Mouse (Mus musculus) embryonic facial prominence, embryonic 12.5 days (tissue): ENCODE measurements at regions not wholly inside any gene's neighbourhood (a gene's known extent, or its start where the extent isn't known, plus 50 kb on each side); places are given as distances from the start of the nearest gene placed in this dataset.

Experiments
- ATAC-seq: fragments of 200-750 bp; cut with Nextera tagmentation; 2 replicates; pipeline ENCODE4 v1.8.0; 2017; ENCODE audit not compliant: insufficient number of reproducible peaks, insufficient read depth, low FRiP score, low TSS enrichment
- H3K27ac ChIP-seq: fragments of 300-500 bp; sonication (generic); 2 replicates; pipeline ENCODE4 v1.5.1; 2016; ENCODE audit warnings: mild to moderate bottlenecking
- H3K27me3 ChIP-seq: fragments of 300-500 bp; sonication (generic); 2 replicates; pipeline ENCODE4 v1.6.1; 2016; ENCODE audit warnings: mild to moderate bottlenecking, moderate library complexity
- H3K36me3 ChIP-seq: fragments of 300-500 bp; sonication (generic); 2 replicates; pipeline ENCODE4 v1.6.1; 2016; ENCODE audit warnings: mild to moderate bottlenecking
- H3K4me1 ChIP-seq: fragments of 300-500 bp; sonication (generic); 2 replicates; pipeline ENCODE4 v1.6.1; 2016
- H3K4me2 ChIP-seq: fragments of 300-500 bp; sonication (generic); replicated peaks from 2 replicates; pipeline ENCODE4 v1.6.1; 2016; ENCODE audit warnings: mild to moderate bottlenecking, moderate library complexity
- H3K4me3 ChIP-seq: fragments of 300-500 bp; sonication (generic); 2 replicates; pipeline ENCODE4 v1.5.1; 2016; ENCODE audit warnings: mild to moderate bottlenecking
- H3K9ac ChIP-seq: fragments of 300-500 bp; sonication (generic); 2 replicates; pipeline ENCODE4 v1.6.1; 2016; ENCODE audit warnings: mild to moderate bottlenecking, moderate library complexity
- H3K9me3 ChIP-seq: fragments of 300-500 bp; sonication (generic); 2 replicates; pipeline ENCODE4 v1.6.1; 2016; ENCODE audit warnings: mild to moderate bottlenecking, moderate library complexity
- WGBS: fragments of 180-500 bp; shearing (Covaris S2); methylation state at CpG from one replicate; pipeline ENCODE4 v1.1.7; 2016; 5-methylcytosine and 5-hydroxymethylcytosine counted together

DNA sequence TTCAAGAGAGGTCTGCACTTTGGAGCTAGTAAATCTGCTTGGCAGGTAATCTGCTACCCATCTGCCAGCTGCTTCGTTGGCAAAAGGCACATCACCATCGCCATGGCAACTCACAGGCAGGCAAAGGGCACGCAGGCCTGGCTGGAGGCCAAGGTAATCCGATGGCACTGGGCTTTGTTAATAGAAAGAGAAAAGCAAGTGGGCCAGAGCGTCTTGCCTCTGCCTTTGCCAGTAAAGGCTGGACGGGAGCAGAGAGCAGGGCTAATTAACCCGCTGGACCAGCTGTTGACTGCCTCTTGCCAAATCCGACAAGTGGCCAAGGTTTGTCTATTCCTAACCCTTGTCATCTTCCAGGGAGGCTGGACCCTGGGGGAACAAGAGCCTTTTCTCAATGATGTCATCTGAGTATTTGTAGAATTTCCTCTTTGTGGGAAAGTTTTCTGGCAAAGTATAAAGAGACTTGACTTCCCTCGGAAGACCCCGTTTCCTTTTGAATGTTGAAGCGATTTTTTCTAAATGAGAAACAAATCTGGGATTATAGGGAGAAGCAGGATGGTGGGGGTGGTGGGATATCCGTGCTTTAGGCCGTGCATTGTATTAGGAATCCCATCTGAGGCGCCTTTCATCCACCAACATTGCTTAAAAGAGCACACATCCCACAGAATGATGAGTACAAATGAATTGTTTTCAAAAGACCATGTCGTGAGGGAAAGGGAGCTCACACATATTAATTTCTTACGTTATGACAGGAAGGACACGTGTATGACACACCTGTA is 941.7 kb downstream of the Gsdmc2 start:
- H3K4me3 ChIP-seq: no peak overlapping the region
- H3K4me2 ChIP-seq: no peak overlapping the region
- ATAC-seq: 0 out of 2 replicates have a peak, but pooled peaks have one; percentile 47
- no peak overlapping the region for H3K9ac ChIP-seq
- no peaks in the 10 kb centered on the region for H3K27me3 ChIP-seq
- WGBS: 40% methylated on average over 17 of the region's 17 CpGs
- peaks cover 9% of the 10 kb centered on the region for H3K4me1 ChIP-seq
- H3K9me3 ChIP-seq: no peaks in the 10 kb centered on the region
- H3K27ac ChIP-seq: no peak overlapping the region
- H3K36me3 ChIP-seq: no peaks in the 10 kb centered on the region

DNA sequence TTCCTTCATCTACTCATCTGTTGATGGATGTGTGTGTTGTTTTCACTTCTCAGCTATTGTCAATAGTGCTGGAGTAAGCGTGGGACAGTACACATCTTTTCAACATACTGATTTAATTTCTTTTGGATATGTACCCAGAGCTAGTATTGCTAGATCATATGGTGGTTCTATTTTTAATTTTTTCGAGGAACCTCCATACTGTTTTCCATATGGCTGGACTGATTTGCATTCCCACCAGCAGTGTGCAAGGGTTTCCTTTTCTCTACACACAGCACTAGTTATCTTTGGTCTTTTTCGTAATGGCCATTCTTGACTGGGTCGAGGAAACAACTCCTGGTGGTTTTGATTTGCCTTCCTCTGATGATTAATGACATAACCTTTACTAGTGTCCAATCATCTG is 943.0 kb downstream of the Gsdmc2 start:
- no peaks in the 10 kb centered on the region for H3K9me3 ChIP-seq
- H3K36me3 ChIP-seq: no peaks in the 10 kb centered on the region
- no peak overlapping the region for H3K27ac ChIP-seq
- H3K27me3 ChIP-seq: no peaks in the 10 kb centered on the region
- 70% methylated on average over 4 of the region's 4 CpGs for WGBS
- H3K4me3 ChIP-seq: no peak overlapping the region
- no peak overlapping the region for H3K9ac ChIP-seq
- no peak overlapping the region for H3K4me2 ChIP-seq
- peaks cover 9% of the 10 kb centered on the region for H3K4me1 ChIP-seq
- no peak for ATAC-seq

DNA sequence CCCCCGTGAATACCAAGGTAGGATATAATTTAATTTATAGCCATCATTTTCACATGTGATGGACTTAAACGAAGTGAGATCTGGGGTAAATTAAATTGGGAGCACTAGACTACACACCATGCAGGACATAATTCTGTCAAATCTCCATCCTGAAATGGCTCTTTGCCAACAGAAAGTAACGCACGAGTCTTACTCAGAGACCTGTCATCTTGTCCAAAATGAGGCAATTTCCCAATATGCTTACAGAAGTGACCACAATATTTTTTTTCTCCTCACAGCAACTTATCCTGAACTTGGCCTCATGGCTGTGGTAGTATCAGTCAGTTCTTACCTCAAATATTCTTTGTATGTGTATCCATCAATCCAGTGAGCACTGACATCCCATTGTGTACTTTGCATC is 955.2 kb downstream of the Gsdmc2 start:
- no peaks in the 10 kb centered on the region for H3K27me3 ChIP-seq
- no peak overlapping the region for H3K27ac ChIP-seq
- H3K4me1 ChIP-seq: no peaks in the 10 kb centered on the region
- WGBS: 81% methylated on average over 4 of the region's 4 CpGs
- no peak for ATAC-seq
- H3K4me2 ChIP-seq: no peak overlapping the region
- no peak overlapping the region for H3K4me3 ChIP-seq
- no peaks in the 10 kb centered on the region for H3K9me3 ChIP-seq
- no peak overlapping the region for H3K9ac ChIP-seq
- H3K36me3 ChIP-seq: no peaks in the 10 kb centered on the region

DNA sequence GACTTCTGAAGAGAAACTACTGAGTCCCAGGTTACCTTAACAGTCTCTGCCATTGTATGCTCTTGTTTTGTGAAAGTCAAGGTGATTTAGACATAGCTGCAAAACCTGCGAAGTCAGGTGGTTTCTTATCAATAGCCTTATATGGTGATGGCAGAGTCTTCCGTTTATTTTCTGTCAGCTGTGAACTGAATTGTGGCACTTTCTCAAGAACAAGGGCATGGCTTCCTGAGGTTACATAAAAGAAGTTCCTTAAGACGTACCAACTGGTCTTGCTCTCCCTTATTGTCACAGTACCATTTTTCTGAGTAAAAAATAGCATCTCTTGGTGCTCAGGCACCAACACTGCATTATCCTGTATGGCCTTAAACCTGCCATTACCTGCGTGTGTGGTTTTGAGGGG is 959.6 kb downstream of the Gsdmc2 start:
- H3K9ac ChIP-seq: no peak overlapping the region
- no peaks in the 10 kb centered on the region for H3K4me1 ChIP-seq
- WGBS: 85% methylated on average over 4 of the region's 4 CpGs
- ATAC-seq: no peak
- no peak overlapping the region for H3K4me2 ChIP-seq
- no peaks in the 10 kb centered on the region for H3K36me3 ChIP-seq
- no peak overlapping the region for H3K4me3 ChIP-seq
- no peaks in the 10 kb centered on the region for H3K27me3 ChIP-seq
- no peaks in the 10 kb centered on the region for H3K9me3 ChIP-seq
- H3K27ac ChIP-seq: no peak overlapping the region

DNA sequence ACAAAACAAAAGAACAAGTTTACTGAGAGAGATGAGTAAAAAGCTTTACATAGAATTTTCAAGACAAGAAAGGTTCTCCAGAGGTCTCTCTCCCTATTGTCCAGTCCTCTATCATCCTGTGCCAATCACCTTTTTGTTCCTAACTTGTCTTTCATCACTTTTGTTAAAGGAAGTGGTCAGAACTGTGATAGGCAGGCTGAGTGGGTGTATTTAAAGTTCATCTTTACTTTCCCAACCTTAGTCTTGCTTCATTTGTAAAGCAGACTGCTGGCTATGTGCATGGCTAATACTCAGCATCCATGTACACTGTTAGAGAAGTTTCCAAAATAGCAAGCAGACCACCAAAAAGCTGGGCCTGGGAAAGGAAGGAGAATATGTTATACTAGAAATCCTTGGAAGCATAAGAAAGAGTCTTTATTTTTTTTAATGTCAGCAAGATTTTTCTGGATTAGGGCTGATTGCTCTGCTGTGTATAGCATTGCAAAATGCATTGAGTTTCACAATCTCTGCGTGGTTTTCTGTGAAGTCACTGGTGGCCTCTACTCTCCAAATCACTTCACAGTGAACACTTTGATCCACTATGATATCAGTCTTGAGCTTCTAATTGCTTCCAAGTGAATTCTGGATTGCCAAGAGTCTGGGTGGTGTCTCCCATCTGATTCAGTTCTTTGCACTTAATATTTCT is 973.8 kb downstream of the Gsdmc2 start:
- Histone ChIP-seq H3K4me2 (no peak overlapping the region), H3K4me3 (no peak overlapping the region), H3K27ac (no peak overlapping the region), H3K27me3 (no peaks in the 10 kb centered on the region), H3K9ac (no peak overlapping the region), H3K9me3 (no peaks in the 10 kb centered on the region), H3K4me1 (no peaks in the 10 kb centered on the region), H3K36me3 (no peaks in the 10 kb centered on the region)
- WGBS: 78% methylated on average over 1 of the region's 1 CpGs
- no peak for ATAC-seq

DNA sequence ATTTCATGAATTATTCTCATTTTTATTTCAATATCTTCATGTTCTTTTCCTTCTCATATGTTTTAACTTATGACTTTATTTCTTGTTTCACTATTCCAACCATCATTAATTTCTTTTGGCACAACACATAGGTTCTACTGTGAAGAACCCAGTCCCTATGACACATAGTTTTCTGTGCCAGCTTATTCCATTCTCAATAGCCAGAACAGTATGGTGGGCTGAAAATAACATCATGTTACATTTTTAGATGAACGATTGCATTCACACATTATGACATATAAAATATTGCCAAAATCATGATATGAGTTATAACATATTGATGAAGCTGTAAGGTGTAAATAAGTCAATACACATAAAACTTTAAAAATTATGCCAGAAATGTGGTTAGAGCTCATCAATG is 982.4 kb downstream of the Gsdmc2 start:
- ATAC-seq: no peak

DNA sequence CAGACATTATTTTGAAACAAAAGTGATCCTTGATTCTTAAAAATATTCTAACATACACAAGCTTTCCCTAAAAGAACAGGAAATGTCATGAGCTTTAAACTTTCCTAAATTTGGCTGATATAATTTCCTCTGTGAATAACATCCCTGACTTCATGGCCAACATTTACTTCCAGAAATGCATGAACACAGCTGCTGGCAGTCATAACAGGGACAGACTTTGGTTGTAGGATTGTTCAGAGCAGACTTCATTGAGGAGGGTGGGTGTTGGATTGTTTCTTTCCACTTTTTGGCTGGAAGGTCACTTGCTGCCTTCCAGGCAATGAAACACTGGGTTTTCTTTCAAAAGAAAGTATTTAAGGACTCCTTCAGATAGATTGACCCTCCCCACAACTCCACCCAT is 983.6 kb downstream of the Gsdmc2 start:
- Histone ChIP-seq H3K9ac (no peak overlapping the region), H3K4me3 (no peak overlapping the region), H3K4me2 (no peak overlapping the region), H3K4me1 (no peaks in the 10 kb centered on the region), H3K9me3 (no peaks in the 10 kb centered on the region), H3K36me3 (no peaks in the 10 kb centered on the region), H3K27me3 (no peaks in the 10 kb centered on the region), H3K27ac (no peak overlapping the region)
- ATAC-seq: no peak

More for the DNA sequence above, 982.4 kb downstream of the Gsdmc2 start:
- H3K4me2 ChIP-seq: no peak overlapping the region
- H3K4me1 ChIP-seq: no peaks in the 10 kb centered on the region
- no peak overlapping the region for H3K9ac ChIP-seq
- H3K27me3 ChIP-seq: no peaks in the 10 kb centered on the region
- no peaks in the 10 kb centered on the region for H3K36me3 ChIP-seq
- no peak overlapping the region for H3K27ac ChIP-seq
- H3K4me3 ChIP-seq: no peak overlapping the region
- no peaks in the 10 kb centered on the region for H3K9me3 ChIP-seq
- WGBS: 92% methylated on average over 1 of the region's 1 CpGs

DNA sequence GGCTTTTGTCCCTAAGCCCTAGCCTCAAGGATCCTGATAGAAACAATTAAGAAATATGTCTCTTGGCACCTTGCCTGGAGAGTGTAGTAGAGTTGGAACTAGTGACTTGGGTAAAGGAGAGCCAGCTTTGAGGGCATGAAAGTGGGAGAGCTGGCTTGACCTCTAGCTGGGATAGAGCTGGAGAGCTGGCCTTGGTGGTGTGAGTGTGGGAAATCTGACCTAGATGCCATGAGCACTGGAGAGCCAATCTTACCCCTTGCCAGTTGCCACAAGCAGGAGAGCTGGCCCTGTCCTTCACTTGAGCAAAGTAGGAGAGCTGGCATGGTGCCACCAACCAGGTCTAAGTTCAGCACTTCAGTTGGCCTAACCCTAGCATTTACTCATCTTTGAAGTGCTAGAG is 995.7 kb downstream of the Gsdmc2 start:
- Histone ChIP-seq H3K36me3 (no peaks in the 10 kb centered on the region), H3K9me3 (no peaks in the 10 kb centered on the region), H3K27me3 (no peaks in the 10 kb centered on the region), H3K9ac (no peak overlapping the region), H3K4me2 (no peak overlapping the region), H3K4me1 (no peaks in the 10 kb centered on the region), H3K27ac (no peak overlapping the region), H3K4me3 (no peak overlapping the region)
- ATAC-seq: no peak

DNA sequence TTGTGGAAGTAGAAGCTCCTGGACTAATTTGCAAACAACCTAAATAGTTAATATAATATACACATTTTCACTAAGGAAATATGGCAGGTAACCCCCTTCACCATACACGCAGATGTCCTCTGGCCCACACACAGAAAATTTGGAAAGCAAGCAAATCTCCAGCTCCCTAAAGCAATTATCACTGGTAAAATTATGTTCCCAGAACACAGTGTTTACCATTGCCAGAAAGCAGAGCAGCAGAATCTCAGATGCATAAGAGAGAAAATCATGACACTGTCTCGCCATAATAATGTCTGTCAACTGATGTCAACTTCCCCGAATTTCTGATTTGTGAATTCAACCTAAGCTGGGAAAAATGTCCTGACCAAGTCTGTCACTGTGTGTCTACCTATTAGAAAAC is 999.1 kb downstream of the Gsdmc2 start:
- no peak for ATAC-seq

DNA sequence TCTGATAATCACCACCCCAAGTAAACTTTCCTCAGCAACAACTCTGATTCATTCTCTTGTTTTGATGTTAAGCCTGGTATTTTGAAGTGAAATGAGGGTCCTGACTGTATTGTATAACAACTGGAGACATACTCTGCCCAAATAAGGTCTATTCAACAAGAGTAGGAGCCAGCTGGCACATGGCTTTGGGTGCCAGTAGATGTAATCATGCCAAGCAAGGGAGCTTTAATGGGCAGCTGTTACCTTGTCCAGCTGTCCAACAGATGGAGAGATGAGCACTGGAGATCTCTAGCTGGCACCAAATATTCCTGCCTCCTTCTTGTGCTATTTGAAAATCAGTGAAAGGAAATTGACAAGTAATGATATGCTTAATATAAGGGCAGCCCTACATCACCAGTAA is 1019.4 kb downstream of the Gsdmc2 start:
- Histone ChIP-seq H3K4me1 (no peaks in the 10 kb centered on the region), H3K9ac (no peak overlapping the region), H3K4me3 (no peak overlapping the region), H3K27ac (no peak overlapping the region), H3K9me3 (no peaks in the 10 kb centered on the region), H3K4me2 (no peak overlapping the region), H3K36me3 (no peaks in the 10 kb centered on the region), H3K27me3 (no peaks in the 10 kb centered on the region)
- no peak for ATAC-seq

More for the DNA sequence above, 999.1 kb downstream of the Gsdmc2 start:
- no peaks in the 10 kb centered on the region for H3K36me3 ChIP-seq
- H3K27me3 ChIP-seq: no peaks in the 10 kb centered on the region
- H3K9ac ChIP-seq: no peak overlapping the region
- no peaks in the 10 kb centered on the region for H3K4me1 ChIP-seq
- no peak overlapping the region for H3K4me2 ChIP-seq
- no peak overlapping the region for H3K27ac ChIP-seq
- H3K9me3 ChIP-seq: no peaks in the 10 kb centered on the region
- 83% methylated on average over 3 of the region's 3 CpGs for WGBS
- no peak overlapping the region for H3K4me3 ChIP-seq

DNA sequence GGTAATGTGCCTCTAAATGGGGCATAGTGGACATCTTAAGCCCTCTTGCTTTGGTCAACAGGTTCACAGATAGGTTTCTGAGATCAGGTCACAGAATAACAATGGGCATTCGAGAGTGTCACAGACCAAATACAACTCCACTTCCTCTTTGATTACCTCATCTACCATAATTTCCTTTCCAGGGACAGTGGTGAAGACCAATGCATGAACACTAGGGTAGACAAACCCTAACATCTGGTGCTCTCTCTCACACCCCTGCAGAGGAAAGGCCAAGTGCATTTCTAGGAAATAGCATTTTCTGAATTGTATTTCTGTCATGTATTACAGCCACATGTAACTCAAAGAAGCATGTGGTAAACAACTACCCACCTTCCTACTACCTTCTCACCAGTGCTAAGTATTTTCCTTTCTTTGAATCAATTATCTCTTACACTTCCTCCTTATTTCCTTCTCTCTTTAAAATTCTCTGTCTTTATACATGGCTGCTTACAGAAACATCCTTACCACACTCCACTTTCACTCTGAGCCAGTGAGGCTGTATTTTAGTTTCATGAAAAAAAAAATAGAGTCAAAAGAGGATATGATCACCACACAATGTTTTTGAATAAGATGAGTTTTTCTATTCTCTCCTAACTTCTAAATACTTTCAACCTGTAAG is 1021.0 kb downstream of the Gsdmc2 start:
- ATAC-seq: no peak
- H3K9ac ChIP-seq: no peak overlapping the region
- H3K9me3 ChIP-seq: no peaks in the 10 kb centered on the region
- no peak overlapping the region for H3K27ac ChIP-seq
- H3K4me3 ChIP-seq: no peak overlapping the region
- no peaks in the 10 kb centered on the region for H3K4me1 ChIP-seq
- H3K36me3 ChIP-seq: no peaks in the 10 kb centered on the region
- WGBS: 73% methylated on average over 1 of the region's 1 CpGs
- no peaks in the 10 kb centered on the region for H3K27me3 ChIP-seq
- no peak overlapping the region for H3K4me2 ChIP-seq

DNA sequence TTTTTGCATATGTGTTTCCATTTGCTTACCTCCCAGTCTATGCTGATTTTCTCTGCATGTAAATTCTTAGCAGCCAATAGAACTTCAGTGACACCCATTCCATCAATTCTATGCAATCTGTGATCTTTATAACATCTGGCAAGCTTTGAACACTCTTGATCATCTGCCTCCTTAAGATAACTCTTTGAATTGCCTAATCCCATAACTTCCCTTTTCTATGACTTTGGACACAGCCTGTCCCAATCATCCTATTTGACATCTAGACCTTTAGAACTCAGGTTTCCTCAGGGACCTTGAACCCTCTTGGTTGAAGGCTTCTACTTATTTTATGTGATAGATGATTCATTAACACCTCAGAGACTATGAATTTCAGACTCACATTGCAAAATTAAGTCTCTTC is 1022.7 kb downstream of the Gsdmc2 start:
- H3K27me3 ChIP-seq: no peaks in the 10 kb centered on the region
- no peaks in the 10 kb centered on the region for H3K9me3 ChIP-seq
- H3K4me1 ChIP-seq: no peaks in the 10 kb centered on the region
- H3K36me3 ChIP-seq: no peaks in the 10 kb centered on the region
- H3K9ac ChIP-seq: no peak overlapping the region
- no peak overlapping the region for H3K4me3 ChIP-seq
- H3K27ac ChIP-seq: no peak overlapping the region
- no peak overlapping the region for H3K4me2 ChIP-seq
- ATAC-seq: no peak
